Mouse (Mus musculus) heart, adult 18-20 months (tissue): Measurements from ENCODE around the gene H1foo. TPM values are rescaled to one million over a fixed set of nuclear protein-coding genes. Genes with fewer than 3 reads are reported as not detected.

Experiments
- DNase-seq, 2 experiments: peaks; one replicate each; pipeline ENCODE4 v3.0.0; 2021 to 2022; ENCODE audit warnings: mixed read lengths in 1 of 2
- total RNA-seq, 2 experiments: library from RNA; stranded (reverse); gene quantifications; 2 replicates each; pipeline ENCODE4 v1.2.3; 2021

Gene H1foo
- total RNA-seq, 2 experiments from 2014 or later, result not detected

DNA sequence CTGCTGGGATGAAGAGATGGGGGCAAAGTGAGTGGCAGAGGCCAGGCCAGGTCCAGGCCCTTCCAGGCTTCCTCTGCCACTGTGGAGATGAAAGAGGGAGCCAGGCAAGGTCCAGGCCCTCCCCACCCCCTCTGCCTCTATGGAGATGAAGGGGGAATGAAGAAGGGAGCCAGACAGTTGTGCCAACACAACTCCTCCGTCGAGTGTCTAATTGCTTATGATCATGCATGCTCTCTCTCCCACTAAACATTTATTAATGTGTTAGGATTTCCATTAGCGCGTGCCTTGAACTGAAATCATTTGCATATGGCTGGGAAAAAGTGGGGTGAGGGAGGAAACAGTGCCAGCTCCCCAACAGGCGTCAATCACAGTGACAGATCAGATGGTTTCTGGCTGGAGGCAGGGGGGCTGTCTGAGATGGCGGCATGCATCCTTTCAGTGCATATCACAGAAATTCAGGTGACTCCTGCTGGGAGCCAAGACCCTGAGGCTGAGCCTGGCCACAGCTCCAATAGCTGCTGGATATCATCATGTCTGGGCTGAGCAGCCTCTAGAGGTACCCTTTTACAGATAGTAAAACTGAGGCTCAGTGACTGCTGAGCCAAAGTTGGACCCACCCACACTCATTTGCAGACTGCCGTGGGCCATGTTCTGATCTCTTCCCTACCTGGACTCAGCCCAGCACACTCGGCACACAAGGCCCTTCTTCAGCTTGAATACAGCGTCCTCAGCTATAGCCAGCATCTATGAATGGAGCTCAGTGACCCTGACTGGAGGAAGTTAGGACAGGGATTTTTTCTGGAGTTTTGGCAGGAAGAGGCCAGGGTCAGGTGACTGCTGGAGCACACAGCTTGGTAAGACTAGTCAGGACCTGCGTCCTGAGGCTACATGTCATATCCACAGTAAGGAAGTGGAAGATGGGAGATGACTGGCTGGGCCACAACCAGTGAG lies 17.2 kb upstream of the H1foo start:
- no peak for DNase-seq

DNA sequence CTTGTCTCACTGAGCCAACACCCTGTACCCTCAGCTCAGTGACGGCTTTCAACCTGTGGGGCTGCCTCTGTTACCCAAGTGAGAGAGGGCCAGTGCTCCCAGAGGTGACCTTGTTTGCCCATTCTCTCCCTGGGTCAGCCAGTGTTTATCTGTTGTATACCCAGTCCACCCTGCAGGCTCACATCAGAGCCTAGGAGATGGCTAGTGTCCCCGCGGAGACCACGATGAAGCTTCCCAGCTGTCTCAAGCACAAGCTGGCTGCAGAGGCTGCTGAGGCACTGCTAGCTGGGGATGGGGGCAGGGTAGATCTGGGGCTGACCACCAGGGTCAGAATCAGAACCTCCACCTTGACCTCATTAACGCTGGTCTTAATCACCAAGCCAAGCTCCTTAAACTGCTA lies 14.7 kb upstream of the H1foo start:
- no peak for DNase-seq

- DNase-seq, result no peak
Measured at GRCm38 (mm10) chr6:115931639-115932038, 13.1 kb upstream of the H1foo start, which contains the start of gene Rho. Rho (plus strand) TSS chr6:115931748.

- DNase-seq, result no peak
Measured at GRCm38 (mm10) chr6:115932391-115932790, 12.3 kb upstream of the H1foo start.

DNA sequence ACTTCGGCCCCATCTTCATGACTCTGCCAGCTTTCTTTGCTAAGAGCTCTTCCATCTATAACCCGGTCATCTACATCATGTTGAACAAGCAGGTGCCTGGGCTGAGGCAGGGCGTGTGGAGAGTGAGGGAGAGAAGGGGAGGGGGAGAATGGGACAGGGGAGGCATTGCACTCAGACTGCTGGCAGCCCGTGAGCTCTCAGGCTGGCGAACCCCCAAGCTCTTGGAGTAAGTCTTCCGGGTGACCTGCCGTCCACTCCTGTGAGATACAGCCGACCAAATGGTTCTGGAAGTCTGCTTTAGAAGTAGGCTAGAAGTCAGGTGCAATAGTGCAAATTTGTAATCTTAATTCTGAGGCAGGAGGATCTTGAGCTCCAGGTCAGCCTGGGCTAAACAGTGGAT lies 9.2 kb upstream of the H1foo start:
- no peak for DNase-seq

GRCm38 (mm10) chr6:115938011-115938410 lies 6.7 kb upstream of the H1foo start:
- DNase-seq, result no peak

GRCm38 (mm10) chr6:115938798-115939197 lies 5.9 kb upstream of the H1foo start:
- no peak for DNase-seq

DNA sequence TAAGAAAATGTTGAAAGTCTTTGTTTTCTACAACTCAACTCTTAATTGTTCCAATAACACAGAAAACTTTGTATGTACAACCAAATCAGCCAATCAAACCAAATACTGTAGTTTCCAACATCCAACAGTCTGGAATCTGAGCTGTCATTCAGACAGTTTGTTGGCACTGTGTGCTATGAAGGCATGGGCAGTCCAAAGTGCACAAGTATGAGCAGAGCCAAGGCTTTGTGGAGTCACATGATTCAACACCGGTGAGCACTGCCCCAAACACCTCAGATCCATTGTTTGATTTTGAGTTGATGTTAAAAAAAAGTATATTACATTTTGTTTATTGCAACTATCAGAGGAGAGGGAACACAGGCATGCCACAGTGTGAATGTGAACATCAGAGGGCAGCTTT lies 4.1 kb upstream of the H1foo start:
- DNase-seq, result no peak

DNA sequence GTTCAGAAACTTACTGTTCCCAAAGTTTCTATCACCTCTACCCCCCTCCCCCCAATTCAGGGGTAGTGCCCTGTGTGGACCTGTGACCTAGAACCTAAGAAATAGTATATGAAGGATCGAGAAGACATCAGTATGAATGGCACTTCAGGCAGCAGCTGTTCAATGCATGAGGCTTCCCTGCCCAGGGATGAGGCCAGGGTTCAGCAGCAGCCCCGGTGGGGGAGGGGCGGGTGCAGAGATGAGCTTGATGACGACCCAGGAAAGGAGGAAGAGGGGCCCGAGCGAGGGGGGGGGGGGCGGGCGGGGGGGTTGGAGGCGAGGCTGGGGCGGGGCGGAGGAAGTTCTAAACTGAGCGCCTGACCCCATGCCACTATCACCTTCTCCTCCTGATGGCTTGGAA lies 3.6 kb upstream of the H1foo start:
- no peak for DNase-seq

DNA sequence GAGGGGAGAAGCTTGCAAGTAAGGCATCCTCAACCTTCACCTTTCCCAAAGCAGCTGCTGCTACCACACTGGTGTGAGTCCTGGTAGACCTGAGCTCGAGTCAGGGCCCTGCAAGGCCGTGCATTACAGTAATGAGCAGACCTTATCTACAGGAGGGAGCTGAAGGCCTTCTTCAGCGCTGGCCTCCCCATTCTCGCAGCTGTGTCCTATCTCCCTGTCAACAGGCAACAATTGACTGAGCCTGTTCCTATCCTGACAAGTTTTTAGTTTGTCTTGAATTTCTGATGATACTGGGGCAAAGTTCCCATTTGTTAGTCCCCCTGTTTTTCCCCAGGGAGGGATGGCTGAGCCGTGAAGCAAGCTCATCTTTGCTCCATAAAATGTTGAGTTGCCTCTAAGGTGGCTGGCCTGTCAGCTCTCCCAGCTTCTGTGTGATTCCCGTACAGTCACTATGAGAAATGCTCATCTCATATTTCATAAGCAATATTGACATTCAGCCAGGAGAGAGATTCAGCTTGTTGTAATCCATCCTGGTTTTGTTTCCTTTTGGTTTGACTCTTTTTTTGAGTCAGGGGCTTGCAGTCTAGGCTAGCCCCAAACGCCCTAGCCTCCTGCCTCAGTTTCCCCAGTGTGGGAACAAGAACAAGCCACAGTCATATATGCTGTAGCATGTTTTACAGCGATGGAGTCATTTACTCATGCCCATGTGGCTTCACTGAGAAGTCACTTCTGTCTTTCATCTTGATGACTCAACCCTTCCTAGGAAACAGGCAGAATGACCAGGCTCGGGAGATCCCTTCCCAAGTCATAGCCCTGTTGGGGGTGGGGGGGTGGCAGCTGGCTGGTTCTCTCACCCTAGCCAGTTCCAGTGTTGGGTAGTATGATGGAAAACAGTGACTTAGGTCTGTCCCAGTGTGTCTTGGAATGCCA lies 975 bp upstream of the H1foo start:
- peak; percentile 61 to 63 for DNase-seq

DNA sequence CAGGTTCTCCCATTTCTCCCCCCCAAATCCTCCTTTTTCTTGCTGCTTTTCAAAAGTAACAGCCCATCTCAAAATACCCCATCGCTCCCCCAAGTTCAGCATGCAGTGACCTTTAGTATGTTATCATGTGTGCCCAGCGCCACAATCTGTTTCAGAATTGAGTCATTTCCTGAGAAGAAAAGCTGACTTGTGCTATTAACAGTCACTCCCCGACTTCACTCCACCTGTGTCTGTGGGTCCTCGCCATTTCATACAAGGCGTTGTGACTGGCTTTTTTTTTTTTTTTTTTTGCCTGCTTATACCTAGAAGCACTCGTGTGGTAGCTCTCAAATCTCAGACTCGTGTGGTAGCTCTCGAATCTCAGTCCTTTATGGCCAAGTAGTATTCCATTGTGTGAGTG lies 895 bp downstream of the H1foo start:
- no peak for DNase-seq

- peak in 1 of 2 experiments; percentile 32 for DNase-seq
Measured at GRCm38 (mm10) chr6:115946389-115946788, 1.7 kb downstream of the H1foo start.

DNA sequence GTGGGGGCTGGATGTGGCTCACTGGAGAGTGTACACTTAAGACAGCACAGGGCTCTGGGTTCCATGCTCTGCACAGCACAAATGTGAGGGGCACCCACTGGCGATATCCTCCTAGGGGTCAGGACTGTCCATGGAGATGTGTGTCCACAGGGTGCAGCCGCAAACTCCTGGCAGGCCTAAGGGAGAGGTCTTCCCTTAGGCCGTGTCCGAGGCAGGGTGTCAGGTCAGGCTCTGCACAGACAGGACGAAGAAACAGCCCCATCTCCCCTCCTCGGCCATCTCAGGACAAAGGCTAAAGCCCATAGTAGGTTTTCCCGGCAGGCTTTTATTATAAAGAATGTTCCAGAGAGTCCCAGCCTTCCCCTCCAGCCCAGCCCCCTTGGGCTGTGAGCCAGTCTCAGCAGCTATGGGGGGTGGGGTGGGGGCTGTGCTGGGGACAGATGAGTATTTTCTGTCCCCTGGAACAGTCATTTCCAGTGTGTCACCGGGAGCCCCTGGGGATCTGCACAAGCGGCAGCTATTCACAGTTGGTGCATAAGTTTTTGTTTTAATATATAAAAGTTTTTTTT lies 9.9 kb downstream of the H1foo start:
- DNase-seq, result no peak

DNA sequence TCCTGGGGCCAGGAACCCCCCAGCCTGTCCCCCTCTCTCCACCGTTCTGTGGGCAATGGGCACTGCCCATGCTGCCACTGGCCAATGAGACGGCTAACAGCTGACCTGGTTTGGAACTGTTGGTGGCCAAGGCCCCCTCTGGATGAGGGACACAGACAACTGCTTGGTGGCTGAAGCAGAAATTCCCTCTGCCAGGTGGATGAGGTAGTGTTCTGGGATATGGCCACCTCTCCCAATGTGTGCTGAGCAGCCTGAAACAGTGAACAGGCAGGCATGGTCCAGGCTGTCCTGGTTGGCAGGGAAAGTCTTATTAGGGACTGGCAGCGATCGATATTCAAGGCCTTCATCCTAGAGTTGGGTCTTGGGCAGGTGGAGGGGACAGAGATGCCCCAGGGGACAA lies 10.4 kb downstream of the H1foo start:
- DNase-seq, result no peak

DNA sequence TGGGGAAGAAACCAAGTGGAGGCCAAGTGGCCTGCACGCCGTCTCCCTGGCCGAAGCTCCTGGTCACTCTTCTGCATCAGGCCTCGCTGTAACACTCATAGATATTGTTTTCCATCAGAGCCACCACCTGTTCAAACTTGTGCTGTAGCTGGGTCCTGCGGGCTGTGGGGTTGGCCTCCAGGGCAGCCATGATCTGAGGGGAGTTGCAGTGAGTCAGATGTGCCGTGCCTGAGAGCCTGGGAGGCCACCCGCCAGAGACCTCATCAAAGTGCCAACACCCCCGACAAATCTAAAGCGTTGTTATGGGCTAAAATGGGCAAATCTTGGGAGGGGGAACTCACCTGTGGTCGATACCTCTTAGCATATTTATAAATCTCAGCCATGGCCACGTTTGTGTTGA lies 10.9 kb downstream of the H1foo start:
- no peak for DNase-seq

DNA sequence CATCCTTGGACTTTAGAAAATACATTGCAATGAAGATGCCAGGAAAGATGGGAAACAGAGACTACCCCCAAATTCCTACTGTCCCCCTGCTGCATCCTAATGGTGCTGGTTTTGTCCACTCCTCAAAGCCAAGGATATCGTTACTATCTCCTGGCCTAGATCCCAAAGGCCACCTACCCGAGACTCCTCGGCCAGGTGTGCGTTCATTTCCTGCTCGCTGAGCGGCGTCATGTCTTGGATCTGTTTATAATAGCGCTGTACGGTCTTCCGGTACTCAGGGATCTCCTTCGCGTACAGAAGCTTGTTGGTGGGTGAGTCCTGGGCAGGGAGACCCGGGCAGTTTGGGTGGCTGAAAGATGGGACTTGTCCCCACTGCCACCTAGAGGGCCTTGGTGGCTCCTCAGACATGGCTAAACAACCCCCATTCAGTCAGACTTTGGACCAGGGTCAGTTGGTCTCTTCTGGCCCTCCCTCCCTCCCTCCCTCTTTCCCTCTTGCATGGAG lies 11.7 kb downstream of the H1foo start:
- DNase-seq, result no peak

- peak; percentile 71 to 77 for DNase-seq
Measured at GRCm38 (mm10) chr6:115956922-115957601, 12.3 kb downstream of the H1foo start.

- DNase-seq, result no peak
Measured at GRCm38 (mm10) chr6:115957681-115958080, 12.9 kb downstream of the H1foo start.

- DNase-seq, result no peak
Measured at GRCm38 (mm10) chr6:115958445-115958844, 13.7 kb downstream of the H1foo start.

- DNase-seq, result peak; percentile 95
Measured at GRCm38 (mm10) chr6:115959151-115959691, 14.5 kb downstream of the H1foo start.

GRCm38 (mm10) chr6:115960322-115960721 lies 15.6 kb downstream of the H1foo start:
- no peak for DNase-seq
